Mouse (Mus musculus): ENCODE results near the gene Pak1. TPM values are rescaled to one million over a fixed set of nuclear protein-coding genes. Genes with fewer than 3 reads are reported as not detected.
"Not testable (repeated sequence)": the region's sequence is repeated elsewhere in the genome, so short reads cannot be mapped to it uniquely, and the experiment has no call there.

Pak1 gene
- polyA plus RNA-seq, 1 experiment from 2014 or later, result 31.8 TPM

DNA sequence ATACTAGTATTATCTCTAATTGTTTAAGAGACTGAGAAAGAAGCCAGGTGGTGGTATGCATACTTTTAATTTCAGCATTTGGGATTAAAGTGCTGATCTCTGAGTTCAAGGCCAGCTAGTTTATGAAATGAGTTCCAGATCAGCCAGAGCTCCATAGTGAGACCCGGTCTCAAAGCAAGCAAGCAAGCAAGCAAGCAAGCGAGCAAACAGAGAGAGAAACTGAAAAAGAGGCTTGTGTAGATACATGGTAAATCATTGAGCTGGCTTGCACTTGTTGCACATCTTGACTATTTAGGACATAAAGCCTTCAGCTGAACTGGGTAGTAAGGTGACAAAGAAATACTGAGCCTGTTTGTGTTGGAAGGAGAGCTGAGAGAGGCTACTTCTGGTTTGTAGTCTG lies 44.6 kb downstream of the Pak1 start:
- Histone ChIP-seq H3K9ac (no peak overlapping the region), H3K4me1 (no peaks in the 10 kb centered on the region), H3K27ac (no peak overlapping the region), H3K4me2 (no peak overlapping the region), H3K4me3 (no peak overlapping the region), H3K27me3 (no peaks in the 10 kb centered on the region), H3K36me3 (no peaks in the 10 kb centered on the region), H3K9me3 (no peaks in the 10 kb centered on the region)
- WGBS, result 72% methylated on average over 2 of the region's 2 CpGs
- no peak for ATAC-seq (ENCODE audit: insufficient number of reproducible peaks, insufficient read depth, low FRiP score, low TSS enrichment, low read depth)

DNA sequence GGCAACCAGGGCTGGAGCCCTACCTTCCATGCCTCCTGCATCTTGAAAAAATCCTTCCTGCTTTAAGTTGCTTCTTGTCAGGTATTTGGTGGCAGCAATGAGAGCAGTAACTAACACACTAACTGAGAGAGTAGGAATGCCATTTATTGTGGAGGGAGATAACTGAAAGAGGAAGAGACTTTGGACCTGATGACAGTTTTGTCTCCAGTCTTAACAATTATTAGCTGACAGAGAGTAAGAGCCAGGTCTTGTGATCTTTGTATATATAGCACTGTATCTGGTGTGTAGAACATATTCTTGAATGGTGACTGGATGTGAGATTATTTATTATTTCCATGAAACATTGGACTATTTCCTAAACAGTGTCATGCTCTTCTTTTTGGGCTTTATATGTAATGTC lies 50.2 kb downstream of the Pak1 start:
- Histone ChIP-seq H3K36me3 (no peaks in the 10 kb centered on the region), H3K27me3 (no peaks in the 10 kb centered on the region), H3K27ac (no peak overlapping the region), H3K4me2 (no peak overlapping the region), H3K9me3 (no peaks in the 10 kb centered on the region), H3K4me3 (no peak overlapping the region), H3K9ac (no peak overlapping the region), H3K4me1 (peaks cover 11% of the 10 kb centered on the region)
- no peak for ATAC-seq (ENCODE audit: insufficient number of reproducible peaks, insufficient read depth, low FRiP score, low TSS enrichment, low read depth)

DNA sequence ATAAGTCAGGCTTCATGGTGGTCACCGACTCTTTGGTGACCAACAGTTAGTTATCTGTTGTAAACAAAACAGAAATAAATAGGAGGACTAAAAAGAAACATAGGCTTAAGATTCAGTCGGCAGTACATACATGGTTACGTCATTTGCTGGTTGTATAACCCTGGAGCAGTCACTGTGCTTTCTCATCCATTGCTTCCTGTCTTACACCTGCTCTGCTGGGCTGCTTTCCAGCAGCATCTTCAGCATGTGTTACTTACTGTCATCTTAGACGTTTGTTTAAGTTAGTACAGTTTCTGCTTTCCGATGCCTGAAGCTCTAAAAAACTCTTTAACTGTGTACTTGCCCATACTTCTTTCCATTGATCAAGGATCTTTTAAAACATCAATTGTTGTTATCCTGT lies 53.0 kb downstream of the Pak1 start:
- Histone ChIP-seq H3K4me1 (peaks cover 16% of the 10 kb centered on the region), H3K36me3 (no peaks in the 10 kb centered on the region), H3K4me2 (no peak overlapping the region), H3K4me3 (no peak overlapping the region), H3K9me3 (no peaks in the 10 kb centered on the region), H3K9ac (no peak overlapping the region), H3K27me3 (no peaks in the 10 kb centered on the region), H3K27ac (no peak overlapping the region)
- WGBS, result 76% methylated on average over 5 of the region's 5 CpGs
- ATAC-seq (ENCODE audit: insufficient number of reproducible peaks, insufficient read depth, low FRiP score, low TSS enrichment, low read depth), result no peak

DNA sequence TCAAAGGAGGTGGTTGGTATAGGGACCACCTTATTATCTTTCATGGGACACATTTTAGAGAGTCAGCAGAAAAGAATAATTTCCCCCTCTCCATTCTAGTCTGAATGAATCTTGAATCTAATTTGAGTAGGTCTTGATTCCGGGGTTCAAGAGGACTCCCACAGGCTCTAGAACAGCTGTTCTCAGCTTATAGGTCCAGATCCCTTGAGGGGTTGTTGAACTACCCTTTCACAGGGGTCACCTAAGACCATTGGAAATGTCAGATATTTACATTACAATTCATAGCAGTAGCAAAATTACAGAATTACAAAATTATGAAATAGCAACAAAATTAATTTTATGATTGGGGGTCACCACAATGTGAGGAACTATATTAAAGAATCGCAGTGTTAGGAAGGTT lies 54.0 kb downstream of the Pak1 start:
- Histone ChIP-seq H3K9me3 (no peaks in the 10 kb centered on the region), H3K36me3 (no peaks in the 10 kb centered on the region), H3K4me3 (peak overlapping the region; percentile 56), H3K27me3 (no peaks in the 10 kb centered on the region), H3K27ac (peak overlapping the region; percentile 78; the same call in 1 of the 2 replicates), H3K4me1 (peaks cover 16% of the 10 kb centered on the region), H3K9ac (no peak overlapping the region), H3K4me2 (peak overlapping the region; percentile 71)
- WGBS, result 63% methylated on average over 2 of the region's 2 CpGs
- ATAC-seq (ENCODE audit: insufficient number of reproducible peaks, insufficient read depth, low FRiP score, low TSS enrichment, low read depth), result no peak

DNA sequence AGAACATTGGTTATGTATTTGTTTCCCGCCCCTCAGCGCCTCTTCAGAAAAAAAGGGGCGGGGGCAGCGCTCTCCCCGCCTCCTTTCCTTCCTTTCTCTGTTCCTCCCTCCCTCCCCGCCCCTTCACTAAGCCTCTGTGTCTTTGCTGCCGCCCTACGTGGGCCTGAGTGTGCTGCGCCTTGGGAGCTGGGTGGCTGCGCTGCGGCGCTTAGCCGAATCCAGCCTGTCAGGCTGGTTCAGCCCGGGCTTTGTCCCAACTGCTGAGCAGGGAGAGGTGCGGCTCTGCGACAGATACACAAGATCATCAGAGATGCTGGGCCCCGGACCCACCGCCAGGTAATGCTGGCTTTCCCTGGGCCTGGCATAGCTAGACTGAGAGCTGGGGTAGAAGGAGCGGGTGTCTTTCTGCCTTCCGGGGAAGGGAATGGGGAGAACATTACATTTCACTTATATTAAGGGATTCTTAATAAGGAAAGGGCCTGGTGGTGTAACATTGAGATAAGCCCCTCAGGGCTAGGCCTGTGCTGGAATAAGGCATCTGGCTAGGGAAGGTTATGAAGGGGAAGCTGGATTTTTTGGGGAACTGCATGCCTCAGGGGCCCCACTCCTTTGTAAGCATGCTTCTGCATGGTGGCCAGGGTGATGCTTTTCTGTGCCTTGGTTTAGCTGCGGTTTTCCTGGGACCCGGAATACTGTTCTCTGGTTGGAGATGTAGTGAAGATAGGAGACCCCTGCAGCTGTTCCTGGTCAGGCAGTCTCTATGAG lies 54.6 kb downstream of the Pak1 start:
- WGBS, result 4% methylated on average over 22 of the region's 22 CpGs
- peak; percentile 91 for ATAC-seq (ENCODE audit: insufficient number of reproducible peaks, insufficient read depth, low FRiP score, low TSS enrichment, low read depth)
- Histone ChIP-seq H3K27me3 (no peaks in the 10 kb centered on the region), H3K9me3 (no peaks in the 10 kb centered on the region), H3K9ac (peak overlapping the region; percentile 76), H3K27ac (peak overlapping the region; percentile 78), H3K4me2 (peak overlapping the region; percentile 71), H3K4me3 (peak overlapping the region; percentile 56), H3K36me3 (no peaks in the 10 kb centered on the region), H3K4me1 (peaks cover 16% of the 10 kb centered on the region)

DNA sequence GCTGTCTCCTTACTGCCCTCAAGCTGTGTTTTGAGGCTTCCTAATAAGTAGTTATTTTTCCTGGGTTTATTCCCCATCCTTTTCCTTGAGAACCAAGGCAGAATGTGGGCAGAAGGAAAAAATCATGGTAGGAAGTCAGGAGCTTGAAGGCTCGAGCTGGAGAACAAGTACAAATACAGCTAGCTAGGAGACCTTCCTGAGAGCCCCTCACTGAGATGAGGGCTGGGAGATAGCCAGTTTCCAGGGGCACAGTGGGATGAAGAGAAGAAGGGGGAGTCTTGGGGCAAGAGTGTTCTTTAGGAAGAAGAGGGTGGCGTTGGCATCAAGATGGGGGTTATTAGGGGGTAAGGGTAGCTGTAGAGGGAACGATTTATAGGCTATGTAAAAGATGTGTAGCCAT lies 56.1 kb downstream of the Pak1 start:
- H3K27ac ChIP-seq, result no peak overlapping the region
- no peak overlapping the region for H3K4me2 ChIP-seq
- 81% methylated on average over 3 of the region's 3 CpGs for WGBS
- H3K9me3 ChIP-seq, result no peaks in the 10 kb centered on the region
- no peak overlapping the region for H3K4me3 ChIP-seq
- no peaks in the 10 kb centered on the region for H3K27me3 ChIP-seq
- no peak for ATAC-seq (ENCODE audit: insufficient number of reproducible peaks, insufficient read depth, low FRiP score, low TSS enrichment, low read depth)
- H3K36me3 ChIP-seq, result no peaks in the 10 kb centered on the region
- H3K9ac ChIP-seq, result no peak overlapping the region
- H3K4me1 ChIP-seq, result peaks cover 16% of the 10 kb centered on the region

DNA sequence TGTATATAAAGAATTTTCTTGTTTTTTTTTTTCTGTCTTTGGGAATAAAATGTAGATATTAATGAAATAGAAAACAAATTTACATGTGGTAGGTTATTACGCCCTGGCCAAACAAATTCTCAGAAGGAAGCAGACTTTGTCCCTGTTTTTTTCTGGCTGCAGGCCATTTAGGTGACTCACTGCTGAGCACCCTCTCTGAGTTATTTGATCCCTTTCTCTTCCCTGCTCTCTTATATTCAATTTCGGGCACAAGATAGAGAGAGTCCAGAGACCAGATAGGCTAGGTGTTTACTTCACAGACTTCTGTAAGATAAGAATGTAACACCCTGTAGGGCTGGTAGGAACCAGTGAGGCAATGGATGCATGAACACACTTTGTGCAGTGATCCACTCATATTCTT lies 57.2 kb downstream of the Pak1 start:
- H3K4me3 ChIP-seq, result no peak overlapping the region
- no peaks in the 10 kb centered on the region for H3K36me3 ChIP-seq
- no peaks in the 10 kb centered on the region for H3K9me3 ChIP-seq
- ATAC-seq (ENCODE audit: insufficient number of reproducible peaks, insufficient read depth, low FRiP score, low TSS enrichment, low read depth), result no peak
- H3K9ac ChIP-seq, result no peak overlapping the region
- H3K27me3 ChIP-seq, result no peaks in the 10 kb centered on the region
- no peak overlapping the region for H3K4me2 ChIP-seq
- peaks cover 16% of the 10 kb centered on the region for H3K4me1 ChIP-seq
- 71% methylated on average over 2 of the region's 2 CpGs for WGBS
- no peak overlapping the region for H3K27ac ChIP-seq

DNA sequence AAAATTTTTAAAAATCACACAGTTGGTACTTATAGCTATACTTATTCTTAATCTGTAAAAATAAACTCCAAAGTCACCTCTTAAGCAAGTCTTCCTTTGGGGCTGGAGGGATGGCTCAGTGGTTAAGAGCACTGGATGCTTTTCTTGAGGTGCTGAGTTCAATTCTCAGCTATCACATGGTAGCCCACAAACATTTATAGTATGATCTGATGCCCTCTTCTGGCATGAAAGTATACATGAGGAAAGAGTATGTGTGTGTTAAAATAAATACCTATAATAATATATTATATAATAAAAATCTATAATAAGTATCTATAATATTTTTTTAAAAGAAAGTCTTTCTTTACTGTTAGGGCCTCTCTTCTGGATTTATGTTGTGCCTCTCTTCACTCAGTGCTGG lies 58.2 kb downstream of the Pak1 start:
- Histone ChIP-seq H3K27ac (no peak overlapping the region), H3K4me3 (no peak overlapping the region), H3K9me3 (no peaks in the 10 kb centered on the region), H3K9ac (no peak overlapping the region), H3K27me3 (no peaks in the 10 kb centered on the region), H3K4me2 (no peak overlapping the region), H3K36me3 (no peaks in the 10 kb centered on the region), H3K4me1 (peaks cover 16% of the 10 kb centered on the region)
- ATAC-seq (ENCODE audit: insufficient number of reproducible peaks, insufficient read depth, low FRiP score, low TSS enrichment, low read depth), result no peak

DNA sequence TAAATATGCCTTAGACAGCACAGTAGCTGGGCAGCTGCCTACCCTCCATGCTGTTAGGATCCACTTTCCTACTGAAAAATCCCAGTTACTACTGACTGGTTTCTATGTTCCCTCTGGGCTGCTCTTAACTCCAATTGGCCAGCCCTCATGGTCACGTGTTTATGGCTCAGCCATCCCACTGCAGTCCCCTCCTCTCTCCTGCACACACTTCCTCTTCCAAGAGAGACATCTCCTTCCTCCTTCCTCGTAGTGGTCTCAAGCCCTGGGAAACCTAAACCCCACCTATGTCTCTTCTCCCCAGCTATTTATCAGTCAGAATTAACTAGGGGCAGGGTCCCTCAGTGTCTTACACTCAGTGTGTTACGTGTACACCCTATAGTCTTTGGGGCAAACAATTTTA lies 61.2 kb downstream of the Pak1 start:
- not testable (repeated sequence) for H3K27ac ChIP-seq; H3K9me3 ChIP-seq; H3K27me3 ChIP-seq; H3K4me1 ChIP-seq; H3K36me3 ChIP-seq; H3K4me3 ChIP-seq; ATAC-seq (ENCODE audit: insufficient number of reproducible peaks, insufficient read depth, low FRiP score, low TSS enrichment, low read depth); H3K9ac ChIP-seq; H3K4me2 ChIP-seq
- 83% methylated on average over 3 of the region's 3 CpGs for WGBS

DNA sequence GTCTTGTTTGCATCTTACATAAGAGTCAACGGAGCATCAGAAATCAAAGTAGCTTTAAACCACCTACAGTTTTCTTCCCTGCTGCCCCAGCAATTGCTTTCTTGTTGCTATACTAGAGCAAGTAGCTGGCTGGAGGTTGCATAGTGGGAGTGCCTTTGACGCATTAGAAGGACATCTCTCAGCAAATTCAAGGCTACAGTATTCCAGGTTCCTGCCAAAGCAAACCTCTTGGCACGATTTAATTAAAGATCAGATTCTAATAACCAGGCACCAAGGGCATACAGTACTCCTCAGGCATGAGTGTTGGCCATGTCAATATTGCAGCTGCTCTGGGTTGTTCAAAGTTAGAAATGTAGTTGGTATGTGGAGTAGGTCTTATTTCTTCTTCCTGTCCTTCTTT lies 62.0 kb downstream of the Pak1 start:
- H3K27me3 ChIP-seq, result no peaks in the 10 kb centered on the region
- H3K4me2 ChIP-seq, result no peak overlapping the region
- no peak overlapping the region for H3K9ac ChIP-seq
- no peaks in the 10 kb centered on the region for H3K4me1 ChIP-seq
- H3K36me3 ChIP-seq, result no peaks in the 10 kb centered on the region
- WGBS, result 84% methylated on average over 3 of the region's 3 CpGs
- H3K9me3 ChIP-seq, result no peaks in the 10 kb centered on the region
- ATAC-seq (ENCODE audit: insufficient number of reproducible peaks, insufficient read depth, low FRiP score, low TSS enrichment, low read depth), result no peak
- H3K4me3 ChIP-seq, result no peak overlapping the region
- H3K27ac ChIP-seq, result no peak overlapping the region

DNA sequence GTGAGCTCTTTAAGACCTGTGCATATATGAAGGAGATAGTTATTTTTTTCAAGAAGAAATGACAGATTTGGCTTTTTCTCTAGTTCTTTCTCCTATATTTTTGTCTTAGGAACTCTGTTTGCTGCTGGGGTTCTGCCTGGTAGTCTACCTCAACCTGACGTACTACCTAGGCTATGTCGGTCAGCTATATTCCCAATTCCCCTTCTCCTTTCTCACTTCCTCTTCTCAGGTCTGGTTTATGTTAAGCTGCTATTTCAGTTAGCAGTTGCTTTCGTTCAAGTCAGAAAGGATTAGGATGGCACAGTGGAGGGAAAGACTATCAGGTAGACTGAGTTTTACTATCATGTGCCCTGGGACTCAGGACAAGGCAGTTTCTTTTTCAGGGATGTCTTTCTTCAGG lies 75.2 kb downstream of the Pak1 start:
- H3K36me3 ChIP-seq, result no peaks in the 10 kb centered on the region
- no peak overlapping the region for H3K4me2 ChIP-seq
- no peak for ATAC-seq (ENCODE audit: insufficient number of reproducible peaks, insufficient read depth, low FRiP score, low TSS enrichment, low read depth)
- WGBS, result 70% methylated on average over 3 of the region's 3 CpGs
- H3K9ac ChIP-seq, result no peak overlapping the region
- no peaks in the 10 kb centered on the region for H3K4me1 ChIP-seq
- H3K9me3 ChIP-seq, result no peaks in the 10 kb centered on the region
- H3K27me3 ChIP-seq, result no peaks in the 10 kb centered on the region
- H3K4me3 ChIP-seq, result no peak overlapping the region
- H3K27ac ChIP-seq, result no peak overlapping the region

DNA sequence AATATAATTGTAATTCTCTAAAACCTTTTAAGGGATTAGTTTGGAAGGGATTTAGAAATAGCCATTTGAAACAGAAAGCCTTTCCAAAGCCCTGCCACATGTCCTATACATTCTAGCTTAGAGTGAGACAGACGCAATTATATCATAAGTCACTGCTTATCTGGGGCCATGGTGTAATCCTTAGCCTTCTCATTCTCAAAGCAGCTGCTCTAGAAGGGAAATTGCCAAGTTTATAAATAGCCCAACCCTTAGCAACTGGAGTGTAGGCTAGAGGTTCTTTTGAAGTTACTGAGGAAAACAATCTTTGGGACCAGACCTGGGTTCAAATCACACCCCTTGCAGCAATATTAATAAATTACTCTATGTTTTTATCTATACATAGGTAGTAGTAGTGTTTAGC lies 76.2 kb downstream of the Pak1 start:
- 81% methylated on average over 1 of the region's 1 CpGs for WGBS

More for the DNA sequence above, 76.2 kb downstream of the Pak1 start:
- no peaks in the 10 kb centered on the region for H3K4me1 ChIP-seq
- no peak for ATAC-seq (ENCODE audit: insufficient number of reproducible peaks, insufficient read depth, low FRiP score, low TSS enrichment, low read depth)
- no peaks in the 10 kb centered on the region for H3K36me3 ChIP-seq
- no peak overlapping the region for H3K9ac ChIP-seq
- no peak overlapping the region for H3K27ac ChIP-seq
- H3K9me3 ChIP-seq, result no peaks in the 10 kb centered on the region
- H3K27me3 ChIP-seq, result no peaks in the 10 kb centered on the region
- no peak overlapping the region for H3K4me3 ChIP-seq
- no peak overlapping the region for H3K4me2 ChIP-seq

All from embryonic facial prominence, embryonic 13.5 days (tissue).